Mouse (Mus musculus): ENCODE results near the gene Ehd2.

Gene Ehd2

GRCm38 (mm10) chr7:15910521-15910920 lies 56.8 kb downstream of the Ehd2 start:
- no peak for DNase-seq (ENCODE audit: low read depth, low spot score)

DNA sequence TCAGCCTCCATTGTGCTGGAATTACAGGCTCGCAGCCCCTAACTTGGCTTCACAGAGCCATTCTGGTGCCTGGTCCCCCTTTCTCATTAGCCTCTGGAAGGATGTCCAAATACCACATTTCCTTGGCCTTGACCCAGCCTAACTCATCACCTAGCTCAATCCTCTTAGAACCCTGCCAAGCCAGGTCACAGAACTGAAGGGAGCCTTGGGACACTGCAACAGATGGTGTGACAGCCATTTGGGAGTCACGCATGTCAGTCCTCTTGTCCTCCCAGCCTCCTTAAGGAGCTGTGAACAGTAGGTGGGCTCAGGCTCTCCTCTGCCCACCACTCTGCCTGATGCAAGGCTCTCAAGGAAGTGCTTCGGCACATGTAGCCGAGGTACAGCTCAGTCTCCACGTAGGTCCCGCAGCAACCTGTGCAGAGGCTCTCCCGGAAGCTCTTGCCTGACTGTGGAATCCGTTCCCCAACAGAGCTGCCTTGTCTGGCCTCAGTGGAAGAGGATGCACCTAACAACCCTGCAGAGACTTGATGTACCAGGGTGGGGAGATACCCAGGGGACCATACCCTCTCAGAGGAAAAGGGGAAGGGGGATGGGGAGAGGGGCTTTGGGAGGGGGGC lies 59.3 kb downstream of the Ehd2 start:
- no peak for DNase-seq (ENCODE audit: low read depth, low spot score)

GRCm38 (mm10) chr7:15906602-15907001 lies 60.8 kb downstream of the Ehd2 start:
- no peak for DNase-seq (ENCODE audit: low read depth, low spot score)

DNA sequence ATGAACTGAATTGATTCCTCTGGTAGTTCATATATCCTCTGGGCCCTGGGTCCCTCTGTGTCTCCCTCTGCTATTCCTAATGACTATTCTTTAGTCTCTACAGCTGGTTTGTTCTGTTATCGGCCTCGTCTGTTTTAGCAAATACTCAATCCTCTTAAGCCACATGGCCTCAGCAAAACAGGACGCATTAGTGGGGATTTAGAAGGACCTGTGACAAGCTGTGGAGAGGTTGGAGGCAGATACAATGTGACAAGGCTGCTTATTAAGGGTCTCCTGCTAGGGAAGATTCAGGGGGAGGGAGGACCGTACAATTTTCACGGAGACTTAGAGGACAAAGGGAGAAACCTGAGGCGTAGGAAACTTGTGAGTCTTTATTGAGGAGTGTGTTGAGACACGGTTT lies 61.5 kb downstream of the Ehd2 start:
- no peak for DNase-seq (ENCODE audit: low read depth, low spot score)

DNA sequence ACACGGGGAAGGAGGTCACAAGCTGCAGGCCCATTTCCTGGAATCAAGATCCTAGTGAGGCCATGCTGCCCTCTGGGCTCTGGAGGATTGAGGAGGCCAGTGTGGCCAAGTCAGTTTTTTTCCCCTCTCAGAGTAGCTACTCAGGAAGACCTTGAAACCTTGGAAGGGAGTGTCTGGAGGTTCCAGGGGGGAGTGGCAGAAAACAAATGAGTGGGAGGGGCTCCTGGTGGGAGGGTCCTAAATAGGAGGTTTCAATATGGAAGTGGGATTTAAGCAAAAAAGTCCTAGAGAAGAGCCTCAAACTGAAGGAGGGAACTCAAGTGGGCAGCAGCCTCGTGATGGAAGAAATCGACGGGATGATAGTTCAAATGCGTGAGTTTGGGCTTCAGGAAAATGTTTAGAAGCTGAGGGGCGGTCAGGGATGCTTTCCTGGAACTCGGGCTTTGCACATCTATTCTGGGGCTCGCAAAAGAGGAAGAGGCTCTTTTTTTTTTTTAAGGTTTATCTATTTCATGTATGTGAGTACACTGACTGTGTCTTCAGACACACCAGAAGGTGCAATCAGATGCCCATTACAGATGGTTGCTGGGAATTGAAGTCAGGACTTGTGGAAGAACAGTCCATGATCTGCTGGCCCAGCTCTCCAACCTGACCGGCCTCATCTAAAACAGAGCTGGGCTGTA lies 65.9 kb downstream of the Ehd2 start:
- no peak for DNase-seq (ENCODE audit: low read depth, low spot score)
